Mouse (Mus musculus) C2C12 (cell line): ENCODE data around the gene Degs2.

Experiments used
- CEBPB ChIP-seq: IDR thresholded peaks from one replicate; pipeline ENCODE4 v1.6.1; 2011; ENCODE audit warnings: low read depth, mild to moderate bottlenecking, control low read depth, moderate library complexity
- CTCF ChIP-seq: IDR thresholded peaks from one replicate; pipeline ENCODE4 v1.5.1; 2011; ENCODE audit not compliant: control insufficient read depth, insufficient read depth, insufficient read length
- MAX ChIP-seq: IDR thresholded peaks from one replicate; pipeline ENCODE4 v1.6.1; 2011; ENCODE audit warnings: mild to moderate bottlenecking, control low read depth
- USF1 ChIP-seq: IDR thresholded peaks from one replicate; pipeline ENCODE4 v1.6.1; 2011; ENCODE audit warnings: low read depth, mild to moderate bottlenecking, control low read depth, moderate library complexity

- TF ChIP-seq CTCF = no peak
- TF ChIP-seq USF1 = no peak
- TF ChIP-seq MAX = no peak
- no peak for TF ChIP-seq CEBPB
These were observed 23.7 kb downstream of the Degs2 start for GRCm38 (mm10) chr12:108678366-108678765.
